Mouse (Mus musculus): Measurements from ENCODE around the gene Cd300ld3. TPM values are rescaled to one million over a fixed set of nuclear protein-coding genes. Genes with fewer than 3 reads are reported as not detected.
A peak's percentile ranks its signal among the peaks of the same experiment; 100 is the strongest.

The Cd300ld3 gene
- not detected in 2 replicates for polyA plus RNA-seq (2015; fragmentation: Nextera tagmentation; extraction: Ambion mirVana)

DNA sequence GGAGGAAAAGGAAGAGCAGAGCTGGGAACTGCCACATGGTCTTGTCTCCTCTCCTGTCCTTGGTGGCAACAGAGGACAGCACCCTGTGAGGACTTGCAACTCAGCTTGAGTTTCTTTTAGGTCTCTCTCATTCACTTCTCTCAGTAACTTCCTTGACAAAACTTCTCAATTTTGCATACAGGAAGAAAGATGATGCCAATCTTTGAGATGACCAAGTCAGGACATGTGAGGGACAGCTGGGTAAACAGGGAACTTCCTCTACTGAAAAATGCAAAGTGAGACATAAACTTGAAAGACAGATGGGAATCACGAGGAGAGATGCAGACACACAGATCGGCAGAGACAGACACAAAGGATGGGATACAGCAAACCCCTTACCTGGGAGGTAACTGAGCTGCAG is at the start of gene Cd300ld3:
Cd300ld3 (minus strand) TSS at position 151 of the 400 bp plus-strand sequence.
- 41% methylated on average over 2 of the region's 2 CpGs for WGBS (ENCODE audit: insufficient replicate concordance)
- no peaks in the 10 kb centered on the region for H3K4me1 ChIP-seq (replicated peaks)
- H3K27me3 ChIP-seq: no peaks in the 10 kb centered on the region
- H3K27ac ChIP-seq: no peak within 1 kb of the TSS
- DNase-seq (no peak), ATAC-seq (ENCODE audit: low read depth) (no peak)
- H3K9ac ChIP-seq: no peak within 1 kb of the TSS
- H3K36me3 ChIP-seq: no peaks in the 10 kb centered on the region
- H3K4me3 ChIP-seq (replicated peaks): no peak within 1 kb of the TSS
- no peaks in the 10 kb centered on the region for H3K9me3 ChIP-seq (replicated peaks)
- no peak within 1 kb of the TSS for H3K4me2 ChIP-seq

DNA sequence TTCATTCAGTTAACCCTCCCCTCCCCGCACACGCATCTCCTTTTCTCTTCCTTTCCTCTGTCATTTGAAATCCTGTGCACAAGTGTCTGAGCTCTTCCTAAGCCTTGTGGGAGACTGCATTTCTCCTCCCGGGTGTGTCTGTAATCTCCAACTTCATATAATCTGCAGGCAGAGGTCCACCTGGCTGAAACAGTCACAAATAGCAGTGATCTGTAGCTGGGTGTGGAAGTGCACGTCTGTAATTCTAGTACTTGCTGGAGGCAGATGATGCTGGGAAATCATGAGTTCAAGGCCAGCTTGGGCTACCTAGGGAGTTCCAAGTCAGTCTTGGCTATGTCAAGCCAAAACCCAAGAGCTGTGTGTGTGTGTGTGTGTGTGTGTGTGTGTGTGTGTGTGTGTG is 43.9 kb upstream of the Cd300ld3 start:
- Histone ChIP-seq H3K4me3 (replicated peaks) (no peak overlapping the region), H3K27me3 (peaks cover 28% of the 10 kb centered on the region), H3K9ac (no peak overlapping the region), H3K36me3 (no peaks in the 10 kb centered on the region), H3K4me1 (replicated peaks) (no peaks in the 10 kb centered on the region), H3K9me3 (replicated peaks) (no peaks in the 10 kb centered on the region), H3K27ac (no peak overlapping the region), H3K4me2 (no peak overlapping the region)
- DNase-seq (no peak), ATAC-seq (ENCODE audit: low read depth) (no peak)
- WGBS (ENCODE audit: insufficient replicate concordance): 22% methylated on average over 4 of the region's 4 CpGs

DNA sequence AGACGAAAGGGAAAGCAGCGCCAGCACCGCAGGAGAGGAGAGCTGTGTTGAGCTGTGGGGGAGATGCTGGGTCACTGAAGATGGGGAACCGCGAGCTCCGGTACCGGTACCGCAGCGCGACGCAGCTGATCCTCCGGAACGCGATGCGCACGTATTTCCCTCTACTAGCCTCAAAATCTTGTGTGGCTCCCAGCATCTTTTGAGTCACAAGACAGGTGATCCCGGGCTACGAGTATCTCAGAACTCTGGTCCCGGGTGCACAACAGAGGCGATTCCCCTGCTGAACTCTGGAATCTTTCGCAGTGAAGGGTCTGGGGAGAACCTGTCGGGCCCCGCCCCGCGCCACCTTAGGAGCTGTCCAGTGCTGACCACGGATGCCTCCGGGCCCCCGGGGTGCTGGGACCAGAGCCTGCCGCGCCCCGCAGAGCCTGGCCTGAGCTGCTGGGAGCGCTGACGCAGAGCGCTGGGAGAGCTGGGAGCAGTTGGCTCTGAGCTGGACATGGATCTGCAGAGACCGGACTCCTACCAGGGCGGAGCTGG is 43.2 kb upstream of the Cd300ld3 start, which contains the start of gene Rab37:
Rab37 (plus strand) TSS at position 70 of the 540 bp plus-strand sequence.
- H3K4me2 ChIP-seq: no peak within 1 kb of the TSS

DNA sequence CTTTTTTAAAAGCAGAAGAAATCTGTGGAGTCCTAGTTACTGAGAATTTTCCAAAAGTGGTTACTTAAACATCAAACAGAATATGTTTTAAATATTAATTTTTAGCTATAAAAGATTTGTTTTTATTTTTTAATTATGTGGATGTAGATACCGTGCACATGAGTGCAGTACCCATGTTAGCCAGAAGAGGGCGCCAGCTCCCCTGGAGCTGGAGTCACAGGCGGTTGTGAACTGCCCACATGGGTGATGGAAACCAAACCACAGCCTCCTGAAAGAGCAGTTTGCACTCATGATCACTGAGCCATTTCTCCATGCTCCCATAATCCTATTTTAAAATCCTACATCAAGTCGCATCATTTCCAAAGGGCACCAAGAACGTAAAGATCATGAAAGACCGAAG is 41.6 kb upstream of the Cd300ld3 start:
- H3K27me3 ChIP-seq: peaks cover 31% of the 10 kb centered on the region
- 58% methylated on average over 6 of the region's 6 CpGs for WGBS (ENCODE audit: insufficient replicate concordance)
- DNase-seq: no peak

More for the DNA sequence above, 43.2 kb upstream of the Cd300ld3 start, which contains the start of gene Rab37:
- 4% methylated on average over 36 of the region's 36 CpGs for WGBS (ENCODE audit: insufficient replicate concordance)
- Histone ChIP-seq H3K27me3 (peaks cover 28% of the 10 kb centered on the region), H3K4me1 (replicated peaks) (no peaks in the 10 kb centered on the region), H3K4me3 (replicated peaks) (no peak within 1 kb of the TSS), H3K9me3 (replicated peaks) (no peaks in the 10 kb centered on the region), H3K9ac (no peak within 1 kb of the TSS), H3K27ac (no peak within 1 kb of the TSS), H3K36me3 (no peaks in the 10 kb centered on the region)
- ATAC-seq (ENCODE audit: low read depth) (no peak), DNase-seq (no peak)

DNA sequence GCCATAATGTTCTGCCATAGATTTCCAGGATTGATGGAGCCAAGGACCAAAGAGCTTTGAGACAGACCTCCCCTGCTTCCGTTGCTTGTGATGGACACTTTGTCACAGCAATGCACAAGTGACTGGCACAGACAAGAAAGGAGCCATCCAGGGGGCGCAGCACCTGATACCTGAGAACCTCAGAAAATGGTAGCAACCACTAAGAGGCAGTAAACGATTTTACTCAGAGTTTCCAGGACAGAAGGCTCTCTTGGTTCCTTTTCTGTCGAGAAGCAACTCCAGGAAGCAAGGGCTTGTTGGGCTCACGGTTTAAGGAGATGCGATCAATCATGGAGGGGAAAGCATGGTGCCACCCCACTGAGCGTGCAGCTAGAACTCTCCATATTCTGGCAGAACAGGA is 38.0 kb upstream of the Cd300ld3 start:
- Histone ChIP-seq H3K9me3 (replicated peaks) (no peaks in the 10 kb centered on the region), H3K36me3 (no peaks in the 10 kb centered on the region), H3K27ac (no peak overlapping the region), H3K4me3 (replicated peaks) (no peak overlapping the region), H3K4me1 (replicated peaks) (no peaks in the 10 kb centered on the region), H3K27me3 (peaks cover 30% of the 10 kb centered on the region), H3K4me2 (no peak overlapping the region), H3K9ac (no peak overlapping the region)
- no peak for DNase-seq
- 40% methylated on average over 7 of the region's 7 CpGs for WGBS (ENCODE audit: insufficient replicate concordance)
- ATAC-seq (ENCODE audit: low read depth): no peak

More for the DNA sequence above, 41.6 kb upstream of the Cd300ld3 start:
- H3K9ac ChIP-seq: no peak overlapping the region
- H3K27ac ChIP-seq: no peak overlapping the region
- no peaks in the 10 kb centered on the region for H3K36me3 ChIP-seq
- no peak for ATAC-seq (ENCODE audit: low read depth)
- H3K4me1 ChIP-seq (replicated peaks): no peaks in the 10 kb centered on the region
- no peaks in the 10 kb centered on the region for H3K9me3 ChIP-seq (replicated peaks)
- no peak overlapping the region for H3K4me2 ChIP-seq
- no peak overlapping the region for H3K4me3 ChIP-seq (replicated peaks)

DNA sequence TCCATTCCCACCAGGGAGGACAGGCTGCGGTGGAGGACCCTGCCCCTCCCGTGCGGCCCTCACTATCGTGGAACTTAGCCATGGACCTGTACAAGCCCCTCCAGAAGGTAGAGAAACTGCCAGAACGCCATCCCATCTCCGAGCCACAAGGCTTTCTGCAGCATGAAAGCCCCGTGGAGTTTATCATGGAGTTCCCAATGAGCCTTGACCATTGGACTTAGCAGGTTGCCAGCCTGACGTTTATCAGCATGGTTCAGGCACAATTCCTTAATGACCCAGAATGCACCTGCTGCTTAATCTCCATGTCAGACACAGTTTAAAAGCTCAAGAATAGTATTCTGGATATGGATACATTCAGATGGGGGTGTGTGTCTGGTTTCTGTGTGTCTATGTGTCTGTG is 36.9 kb upstream of the Cd300ld3 start:
- Histone ChIP-seq H3K27ac (no peak overlapping the region), H3K9me3 (replicated peaks) (no peaks in the 10 kb centered on the region), H3K9ac (no peak overlapping the region), H3K4me2 (no peak overlapping the region), H3K4me3 (replicated peaks) (no peak overlapping the region), H3K36me3 (no peaks in the 10 kb centered on the region), H3K4me1 (replicated peaks) (no peaks in the 10 kb centered on the region), H3K27me3 (peaks cover 20% of the 10 kb centered on the region)
- ATAC-seq (ENCODE audit: low read depth): no peak
- DNase-seq: no peak
- WGBS (ENCODE audit: insufficient replicate concordance): 47% methylated on average over 8 of the region's 8 CpGs

DNA sequence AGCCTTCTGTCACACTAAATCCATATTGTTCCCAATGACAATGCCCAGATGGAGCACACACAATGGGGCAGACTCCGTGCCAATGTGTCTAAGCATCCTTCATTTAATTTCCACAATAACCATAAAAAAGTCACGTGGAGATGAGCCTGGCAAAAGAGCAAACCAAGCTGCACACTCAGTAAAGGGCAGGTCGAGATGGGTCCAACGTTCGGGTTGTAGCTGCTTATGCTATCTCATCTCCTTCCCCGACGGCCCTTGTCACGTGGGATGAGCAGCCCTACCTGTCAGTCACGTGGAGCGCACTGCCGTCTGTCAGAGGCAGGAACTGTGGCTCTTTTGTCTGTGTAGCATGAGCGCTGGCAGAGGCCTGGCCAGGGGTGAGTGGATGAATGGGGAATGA is 36.4 kb upstream of the Cd300ld3 start:
- no peak for ATAC-seq (ENCODE audit: low read depth)
- H3K9me3 ChIP-seq (replicated peaks): no peaks in the 10 kb centered on the region
- DNase-seq: no peak
- H3K27ac ChIP-seq: no peak overlapping the region
- H3K4me2 ChIP-seq: no peak overlapping the region
- H3K36me3 ChIP-seq: no peaks in the 10 kb centered on the region
- H3K27me3 ChIP-seq: peaks cover 20% of the 10 kb centered on the region
- H3K9ac ChIP-seq: no peak overlapping the region
- H3K4me3 ChIP-seq (replicated peaks): no peak overlapping the region
- H3K4me1 ChIP-seq (replicated peaks): no peaks in the 10 kb centered on the region
- WGBS (ENCODE audit: insufficient replicate concordance): 33% methylated on average over 12 of the region's 12 CpGs

DNA sequence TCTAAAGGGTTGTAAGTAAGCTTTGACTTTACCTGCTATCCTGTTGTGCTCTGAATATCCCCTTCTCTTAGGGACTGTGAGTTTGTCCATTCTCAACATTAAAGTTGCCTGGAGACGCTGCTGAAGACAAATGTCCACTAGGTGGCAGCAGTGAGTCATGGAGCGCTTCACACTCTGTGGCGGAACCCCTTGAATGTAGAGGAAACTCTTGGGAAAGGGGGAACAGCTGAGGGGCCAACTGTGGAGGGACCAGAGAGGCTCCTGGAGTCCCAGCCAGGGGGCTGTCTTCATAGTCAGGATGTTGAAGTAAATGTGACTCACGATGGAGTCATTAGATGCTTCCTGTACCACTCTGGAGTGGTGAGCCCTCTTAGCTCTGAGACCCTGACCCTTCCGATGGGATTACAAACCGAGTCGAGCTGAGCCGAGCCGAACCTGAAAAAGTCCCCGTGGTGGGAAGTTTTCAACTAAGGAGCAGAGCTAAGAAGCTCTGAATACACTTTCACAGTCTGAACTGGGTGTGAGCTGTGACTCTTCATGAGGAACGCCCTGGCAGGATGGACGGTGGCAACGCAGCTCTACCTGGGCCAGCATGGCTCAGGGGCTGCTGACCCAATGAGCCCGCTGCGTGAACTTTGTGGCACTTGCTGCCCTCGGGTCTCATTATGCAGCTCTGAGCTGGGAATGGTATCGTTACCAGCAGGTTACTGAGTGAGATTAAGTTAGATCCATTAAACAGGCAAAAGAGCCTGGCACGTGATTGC is 35.3 kb upstream of the Cd300ld3 start:
- ATAC-seq (ENCODE audit: low read depth) (no peak), DNase-seq (peak; percentile 38)
- H3K9ac ChIP-seq: no peak overlapping the region

DNA sequence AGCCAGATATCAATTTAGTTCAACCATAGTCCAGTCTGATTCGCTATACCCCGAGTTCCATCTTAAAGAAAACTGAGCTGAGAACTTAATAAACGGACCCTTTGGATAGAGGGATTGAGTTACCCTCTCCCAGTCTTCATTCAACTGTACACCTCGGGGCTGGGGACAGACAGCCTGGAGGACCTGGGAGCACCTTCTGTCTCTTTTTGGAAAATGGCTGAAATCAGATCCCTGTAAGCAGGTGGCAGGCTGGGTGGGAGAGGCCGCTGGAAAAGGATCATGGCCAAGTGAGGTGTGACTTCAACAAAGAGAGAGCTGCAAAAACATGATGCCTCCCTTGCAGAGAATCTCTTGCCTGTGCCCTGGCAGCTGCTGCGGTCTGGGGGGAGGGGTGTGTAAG is 34.0 kb upstream of the Cd300ld3 start:
- no peak for DNase-seq
- Histone ChIP-seq H3K4me2 (no peak overlapping the region), H3K4me3 (replicated peaks) (no peak overlapping the region), H3K4me1 (replicated peaks) (0 out of 2 replicates have a peak, but pooled peaks cover 8% of the 10 kb centered on the region), H3K9me3 (replicated peaks) (no peaks in the 10 kb centered on the region), H3K9ac (no peak overlapping the region), H3K27ac (no peak overlapping the region), H3K27me3 (peaks cover 16% of the 10 kb centered on the region), H3K36me3 (no peaks in the 10 kb centered on the region)
- 52% methylated on average over 6 of the region's 6 CpGs for WGBS (ENCODE audit: insufficient replicate concordance)
- ATAC-seq (ENCODE audit: low read depth): no peak

More for the DNA sequence above, 35.3 kb upstream of the Cd300ld3 start:
- H3K27me3 ChIP-seq: peaks cover 16% of the 10 kb centered on the region
- 31% methylated on average over 18 of the region's 18 CpGs for WGBS (ENCODE audit: insufficient replicate concordance)
- H3K27ac ChIP-seq: no peak overlapping the region
- H3K4me2 ChIP-seq: no peak overlapping the region
- H3K4me3 ChIP-seq (replicated peaks): no peak overlapping the region
- H3K36me3 ChIP-seq: no peaks in the 10 kb centered on the region
- no peaks in the 10 kb centered on the region for H3K9me3 ChIP-seq (replicated peaks)
- 0 out of 2 replicates have a peak, but pooled peaks cover 5% of the 10 kb centered on the region for H3K4me1 ChIP-seq (replicated peaks)

DNA sequence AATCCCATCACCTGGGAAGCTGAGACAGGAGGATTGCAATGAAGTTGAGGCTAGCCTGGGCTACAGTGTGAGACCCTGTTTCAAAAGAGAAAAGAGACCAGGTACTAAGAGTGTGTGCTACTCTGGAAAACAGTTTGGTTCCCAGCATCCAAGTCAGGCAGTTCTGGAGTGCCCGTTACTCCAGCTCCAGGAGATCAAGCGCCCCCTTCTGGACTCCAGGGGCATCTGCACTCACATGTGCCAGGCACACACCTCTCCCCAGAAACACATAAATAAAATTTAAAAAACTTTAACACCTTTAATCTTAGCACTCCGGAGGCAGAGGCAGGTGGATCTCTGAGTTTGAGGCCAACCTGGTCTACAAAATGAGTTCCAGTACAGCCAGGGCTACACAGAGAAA is 33.2 kb upstream of the Cd300ld3 start:
- Histone ChIP-seq H3K9me3 (replicated peaks) (no peaks in the 10 kb centered on the region), H3K27ac (no peak overlapping the region), H3K4me2 (no peak overlapping the region), H3K4me1 (replicated peaks) (peaks cover 9% of the 10 kb centered on the region), H3K27me3 (peaks cover 16% of the 10 kb centered on the region), H3K36me3 (no peaks in the 10 kb centered on the region), H3K4me3 (replicated peaks) (no peak overlapping the region), H3K9ac (no peak overlapping the region)
- WGBS (ENCODE audit: insufficient replicate concordance): 42% methylated on average over 3 of the region's 3 CpGs
- no peak for ATAC-seq (ENCODE audit: low read depth)
- no peak for DNase-seq

DNA sequence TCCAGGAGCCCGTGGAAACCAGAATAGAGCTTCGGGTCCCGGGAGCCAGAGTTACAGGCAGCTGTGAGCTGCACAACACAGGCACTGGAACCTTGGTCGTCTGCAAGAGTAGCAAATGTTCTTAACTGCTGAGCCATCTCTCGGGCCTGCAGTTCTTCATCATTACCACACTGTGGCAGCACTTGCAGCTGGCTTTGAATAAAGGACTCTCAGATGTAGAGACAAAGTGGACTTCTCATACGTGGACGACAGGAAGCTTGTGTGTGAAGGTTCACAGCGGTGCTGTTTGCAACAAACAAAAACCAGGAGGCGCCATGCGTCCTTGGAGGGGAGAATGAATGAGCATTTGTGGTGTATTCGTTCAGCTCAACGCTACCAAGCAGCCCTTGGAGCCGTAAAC is 32.7 kb upstream of the Cd300ld3 start:
- Histone ChIP-seq H3K4me3 (replicated peaks) (no peak overlapping the region), H3K27ac (no peak overlapping the region), H3K4me2 (no peak overlapping the region), H3K4me1 (replicated peaks) (peaks cover 14% of the 10 kb centered on the region), H3K9ac (no peak overlapping the region), H3K36me3 (no peaks in the 10 kb centered on the region), H3K27me3 (peaks cover 16% of the 10 kb centered on the region), H3K9me3 (replicated peaks) (no peaks in the 10 kb centered on the region)
- WGBS (ENCODE audit: insufficient replicate concordance): 19% methylated on average over 13 of the region's 13 CpGs
- DNase-seq (no peak), ATAC-seq (ENCODE audit: low read depth) (no peak)

DNA sequence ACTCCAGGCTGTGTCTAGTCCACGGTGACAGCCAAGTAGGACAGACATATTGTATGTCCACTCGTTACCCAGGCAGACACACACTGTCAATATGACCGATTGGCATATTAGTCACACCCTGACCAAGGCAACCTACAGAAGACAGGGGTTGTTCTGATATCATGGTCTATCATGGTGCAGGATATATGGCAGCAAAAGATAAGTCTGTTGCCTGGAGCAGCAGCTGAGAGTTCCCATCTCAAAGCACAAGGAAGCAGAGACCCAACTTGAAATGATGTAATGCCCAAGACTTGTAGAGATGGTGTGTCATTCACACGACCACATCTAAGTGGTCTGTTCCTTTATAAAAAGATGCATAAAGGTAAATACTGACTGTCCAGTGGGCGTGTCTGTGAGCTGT is 30.5 kb upstream of the Cd300ld3 start:
- ATAC-seq (ENCODE audit: low read depth) (no peak), DNase-seq (no peak)
- Histone ChIP-seq H3K27me3 (peaks cover 2% of the 10 kb centered on the region; the same call in 1 of the 2 replicates), H3K36me3 (no peaks in the 10 kb centered on the region), H3K4me2 (no peak overlapping the region), H3K9ac (no peak overlapping the region), H3K4me3 (replicated peaks) (no peak overlapping the region), H3K27ac (no peak overlapping the region), H3K9me3 (replicated peaks) (no peaks in the 10 kb centered on the region), H3K4me1 (replicated peaks) (peaks cover 25% of the 10 kb centered on the region)
- 40% methylated on average over 5 of the region's 5 CpGs for WGBS (ENCODE audit: insufficient replicate concordance)
